Mouse (Mus musculus): ENCODE data around the gene Dus2.

The Dus2 gene

DNA sequence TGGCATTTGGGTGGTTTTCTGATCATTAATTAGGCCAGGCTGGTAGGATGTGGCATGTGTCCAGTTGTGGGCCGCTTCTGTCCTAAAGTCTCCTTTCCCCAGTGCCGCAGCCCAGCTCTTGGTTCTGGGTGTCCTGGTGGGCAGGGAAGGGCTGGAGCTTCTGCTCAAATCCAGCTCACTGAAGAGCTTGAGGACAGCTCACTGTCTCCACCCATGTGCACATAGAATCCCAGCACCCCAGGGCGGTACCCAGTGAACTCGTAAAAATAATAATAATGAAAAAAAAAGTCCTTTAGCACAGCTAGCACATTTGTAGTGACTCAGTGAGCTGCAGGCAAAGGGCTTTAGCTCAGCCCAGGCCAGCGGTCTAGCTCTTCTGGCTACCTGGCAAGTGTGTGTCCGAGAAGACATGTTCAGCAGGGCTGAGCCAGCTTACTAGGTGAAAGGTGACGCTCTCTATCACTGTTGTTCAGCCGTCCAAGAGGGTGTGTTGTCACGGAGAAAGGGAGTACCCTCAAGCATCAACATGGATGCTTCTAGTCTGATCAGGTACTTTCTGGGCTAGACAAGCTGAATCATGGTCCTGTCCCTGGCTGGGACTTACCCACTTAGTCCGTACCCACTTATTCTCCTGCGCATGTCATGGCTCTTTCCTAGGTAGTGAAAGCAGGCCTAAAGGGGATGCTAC is 55.9 kb downstream of the Dus2 start:
- no peak for DNase-seq (ENCODE audit: low spot score)

DNA sequence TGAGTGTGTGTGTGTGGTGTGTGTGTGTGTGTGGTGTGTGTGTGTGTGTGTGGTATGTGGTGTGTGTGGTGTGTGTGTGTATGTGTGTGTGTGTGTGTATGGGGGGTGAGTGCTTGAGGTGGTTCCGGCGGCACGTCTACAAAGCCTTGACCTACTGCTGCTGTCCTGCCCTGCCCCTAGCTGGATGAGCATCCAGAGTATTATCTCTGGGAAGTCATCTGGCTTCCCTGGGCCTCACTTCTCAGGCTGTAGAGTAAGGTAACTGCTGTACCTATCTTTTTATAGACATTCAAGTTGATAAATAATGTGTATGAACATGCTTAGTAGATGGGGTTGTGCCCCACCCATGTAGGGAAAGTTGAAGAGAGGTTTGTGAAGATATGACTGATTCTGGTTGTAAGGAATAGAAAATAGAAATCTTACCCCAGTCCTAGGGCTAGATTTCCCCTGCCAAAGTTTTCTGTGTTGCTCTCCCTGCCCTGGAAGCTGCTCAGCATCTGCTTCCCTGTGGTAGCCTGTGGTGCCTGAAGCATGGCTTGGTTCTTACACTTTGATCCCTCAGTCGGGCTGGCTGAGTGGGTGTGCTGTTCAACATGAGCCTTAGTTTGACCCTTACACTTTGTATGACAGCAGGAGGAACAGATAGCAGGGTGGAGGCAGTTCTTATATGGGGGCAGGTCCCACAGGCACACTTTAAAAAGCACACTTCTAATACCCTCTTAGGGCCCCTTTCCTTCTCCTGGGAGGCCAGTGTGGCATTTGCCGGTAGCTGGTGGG is 56.9 kb downstream of the Dus2 start:
- no peak for DNase-seq (ENCODE audit: low spot score)

DNA sequence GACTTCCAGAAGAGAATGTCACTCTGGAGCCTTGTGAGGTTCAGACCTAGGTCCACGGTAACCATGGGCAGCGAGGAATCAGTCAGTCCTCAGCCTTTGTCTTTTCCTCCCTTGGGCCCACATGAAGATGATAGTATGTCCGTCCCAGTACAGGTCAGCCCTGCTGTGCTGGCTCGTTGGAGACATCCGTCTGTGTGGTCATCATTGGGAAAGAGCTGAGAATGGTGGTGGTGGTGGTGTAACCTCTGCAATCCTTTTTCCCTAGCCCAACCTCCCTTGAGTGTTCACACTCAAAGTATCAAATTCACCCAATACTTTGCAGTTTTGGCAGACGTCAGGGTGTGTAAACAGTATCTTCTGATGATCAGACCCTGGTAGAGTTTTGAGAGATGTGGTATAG is 58.7 kb downstream of the Dus2 start:
- no peak for DNase-seq (ENCODE audit: low spot score)

DNA sequence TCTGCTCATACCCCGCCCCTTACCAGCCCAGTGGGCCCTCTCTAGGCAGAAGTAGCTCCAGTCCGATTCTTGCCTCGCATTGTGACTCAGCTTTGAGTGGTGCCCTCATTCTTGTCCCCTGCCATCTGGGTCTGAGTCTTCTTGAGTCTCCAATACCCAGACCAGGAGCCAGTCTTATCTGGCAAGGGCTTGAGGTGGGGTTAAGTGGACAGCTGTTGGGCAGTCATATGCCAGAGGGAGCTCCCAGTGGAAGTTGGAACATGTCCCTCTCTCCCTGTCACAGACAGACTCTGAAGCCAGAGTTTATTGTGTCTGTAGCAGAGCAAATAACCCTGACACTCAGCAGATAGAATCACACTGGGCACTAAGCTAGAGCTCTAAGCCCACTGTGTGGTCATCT is 59.9 kb downstream of the Dus2 start:
- DNase-seq (ENCODE audit: low spot score): no peak

DNA sequence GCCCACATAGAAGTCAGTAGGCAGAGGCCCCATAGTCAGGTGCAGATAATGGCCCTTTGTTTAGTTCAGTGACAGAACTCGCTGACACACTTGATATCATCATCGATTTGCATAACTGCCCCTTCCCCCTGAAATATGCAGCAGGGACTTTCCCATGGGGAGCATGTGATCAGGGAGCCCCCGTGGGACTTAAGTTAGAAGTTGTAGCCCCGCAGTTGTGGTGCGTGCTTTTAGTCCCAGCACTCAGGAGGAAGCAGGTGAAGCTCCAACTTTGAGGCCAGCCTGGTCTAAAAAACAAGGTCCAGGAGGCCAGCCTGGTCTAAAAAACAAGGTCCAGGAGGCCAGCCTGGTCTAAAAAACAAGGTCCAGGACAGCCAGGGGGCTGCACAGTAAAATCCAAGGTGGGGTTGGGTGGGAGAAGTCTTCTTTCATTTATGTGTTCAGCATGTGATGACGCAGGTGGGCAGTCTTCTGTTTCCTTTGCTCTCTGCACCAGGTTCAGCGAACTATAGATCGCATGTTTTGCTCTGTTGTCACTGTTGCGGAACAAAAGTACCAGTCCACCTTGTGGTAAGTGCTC is 61.5 kb downstream of the Dus2 start:
- DNase-seq (ENCODE audit: low spot score): no peak

DNA sequence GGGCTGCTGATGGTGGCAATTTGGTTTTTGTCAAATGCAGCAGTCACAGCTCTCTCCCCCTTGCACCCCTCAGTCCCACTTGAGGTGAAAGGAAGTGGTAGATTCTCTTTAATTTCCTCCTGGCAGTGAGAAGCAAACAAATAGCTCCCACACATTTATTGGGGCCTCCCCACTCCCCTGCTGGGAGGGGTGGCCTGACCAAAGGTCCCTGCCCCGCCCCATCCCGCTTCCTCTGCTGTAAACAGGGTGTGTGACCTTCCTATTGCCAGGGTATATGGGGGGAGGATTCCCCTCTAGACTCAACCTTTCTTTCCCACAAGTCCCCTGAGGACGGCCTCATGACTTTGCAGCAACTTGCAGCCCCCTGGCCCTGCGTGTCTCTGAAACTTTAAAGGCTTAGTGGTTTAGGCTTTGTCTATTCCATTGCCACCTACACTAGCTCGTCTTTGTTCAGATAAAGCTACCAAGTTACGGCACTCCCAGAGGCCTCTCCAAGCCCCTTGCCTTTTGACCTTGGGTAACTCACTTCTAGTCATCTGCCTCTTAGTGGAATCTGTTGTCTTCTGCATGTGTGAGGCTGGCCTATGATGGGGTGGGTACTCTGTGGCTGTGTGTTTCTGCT is 63.2 kb downstream of the Dus2 start:
- DNase-seq (ENCODE audit: low spot score): no peak

DNA sequence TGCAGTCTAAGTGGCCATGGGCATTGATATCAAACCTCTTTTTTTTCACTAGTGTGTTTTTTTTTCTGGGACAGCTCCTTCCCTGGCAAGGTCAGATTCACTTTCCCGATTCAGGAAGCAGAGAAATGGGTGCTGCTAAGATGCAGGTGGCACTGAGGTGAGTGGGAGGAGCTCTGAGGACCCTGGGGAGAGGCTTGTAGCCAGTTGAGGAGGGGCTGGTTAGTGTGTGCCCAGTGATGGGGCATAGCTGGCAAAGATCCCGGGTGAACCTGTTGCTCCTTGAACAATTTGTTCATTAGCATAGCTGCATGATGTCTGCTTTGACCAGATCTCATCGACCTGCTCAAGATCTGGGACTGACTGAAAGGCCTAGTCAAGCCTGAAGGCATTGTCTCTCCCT is 63.9 kb downstream of the Dus2 start:
- no peak for DNase-seq (ENCODE audit: low spot score)

DNA sequence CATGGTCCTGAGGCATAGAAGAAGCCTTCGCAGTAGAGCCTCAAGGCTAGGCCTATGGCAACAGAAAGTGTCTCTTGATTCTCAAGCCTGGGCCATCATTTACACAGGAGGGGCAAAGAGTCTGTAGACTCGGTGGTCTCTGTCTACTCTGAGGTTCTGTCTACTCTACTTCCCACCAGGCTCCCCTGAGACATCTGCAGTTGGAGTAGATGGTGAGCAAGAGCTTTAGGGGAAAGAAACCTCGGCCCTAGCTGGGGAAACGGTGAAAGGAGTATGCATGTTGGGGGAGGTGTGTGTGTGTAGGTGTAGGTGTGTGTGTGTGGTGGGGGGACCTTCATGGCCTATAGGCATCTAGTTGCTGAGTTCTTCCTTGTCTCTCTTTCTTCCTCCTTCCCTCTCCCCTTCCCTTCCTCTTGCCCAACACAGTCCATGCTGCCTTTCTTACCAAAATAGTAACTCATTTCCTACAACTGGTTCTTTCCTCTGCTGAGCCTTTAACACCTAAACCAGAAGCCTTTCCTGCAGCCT is 65.4 kb downstream of the Dus2 start:
- DNase-seq (ENCODE audit: low spot score): no peak

DNA sequence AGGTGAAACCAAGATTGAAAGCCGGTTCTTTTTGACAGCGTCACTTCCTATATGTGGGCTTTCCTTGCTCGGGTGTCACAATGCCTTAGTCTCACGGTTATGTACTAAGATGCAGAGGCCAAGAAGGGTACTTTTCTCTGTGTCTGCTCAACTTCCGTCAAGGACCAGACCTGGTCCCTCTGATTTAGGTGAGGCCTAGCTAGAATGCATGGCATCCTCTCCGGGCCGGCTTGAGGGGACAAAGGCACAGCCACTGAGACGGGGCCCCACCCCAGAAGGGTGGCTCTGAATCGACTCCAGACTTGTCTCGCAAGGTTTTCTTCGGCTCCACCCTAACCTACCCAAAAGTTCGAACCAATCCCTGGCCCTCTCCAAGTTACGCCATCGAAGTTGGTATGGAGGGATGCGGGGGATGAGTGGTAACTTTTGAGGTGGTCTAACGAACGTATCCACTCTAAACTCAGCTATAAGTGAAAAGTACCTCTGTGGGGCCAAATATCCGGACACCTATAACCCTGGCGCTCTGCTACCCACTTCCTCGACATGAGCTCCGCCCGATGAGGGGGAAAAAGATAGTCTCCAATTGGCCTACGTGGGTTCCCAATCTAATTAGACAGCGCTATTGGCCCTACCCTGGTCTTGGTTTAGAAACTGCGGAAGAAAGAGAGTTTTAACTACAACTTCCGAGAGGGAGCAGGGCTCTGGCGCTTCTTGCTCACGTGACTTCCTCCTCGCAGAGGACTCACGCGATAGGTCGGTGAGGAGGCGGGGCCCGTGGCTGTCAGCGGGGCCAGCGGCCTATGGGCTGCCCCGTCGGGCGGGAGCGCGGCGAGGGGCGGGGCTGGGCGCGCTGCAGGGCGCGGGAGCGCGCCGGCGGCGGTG is 67.8 kb downstream of the Dus2 start, which contains the start of gene Nfatc3:
Nfatc3 (plus strand) TSS at position 110 of the 882 bp plus-strand sequence.
- peak; percentile 98 for DNase-seq (ENCODE audit: low spot score)

DNA sequence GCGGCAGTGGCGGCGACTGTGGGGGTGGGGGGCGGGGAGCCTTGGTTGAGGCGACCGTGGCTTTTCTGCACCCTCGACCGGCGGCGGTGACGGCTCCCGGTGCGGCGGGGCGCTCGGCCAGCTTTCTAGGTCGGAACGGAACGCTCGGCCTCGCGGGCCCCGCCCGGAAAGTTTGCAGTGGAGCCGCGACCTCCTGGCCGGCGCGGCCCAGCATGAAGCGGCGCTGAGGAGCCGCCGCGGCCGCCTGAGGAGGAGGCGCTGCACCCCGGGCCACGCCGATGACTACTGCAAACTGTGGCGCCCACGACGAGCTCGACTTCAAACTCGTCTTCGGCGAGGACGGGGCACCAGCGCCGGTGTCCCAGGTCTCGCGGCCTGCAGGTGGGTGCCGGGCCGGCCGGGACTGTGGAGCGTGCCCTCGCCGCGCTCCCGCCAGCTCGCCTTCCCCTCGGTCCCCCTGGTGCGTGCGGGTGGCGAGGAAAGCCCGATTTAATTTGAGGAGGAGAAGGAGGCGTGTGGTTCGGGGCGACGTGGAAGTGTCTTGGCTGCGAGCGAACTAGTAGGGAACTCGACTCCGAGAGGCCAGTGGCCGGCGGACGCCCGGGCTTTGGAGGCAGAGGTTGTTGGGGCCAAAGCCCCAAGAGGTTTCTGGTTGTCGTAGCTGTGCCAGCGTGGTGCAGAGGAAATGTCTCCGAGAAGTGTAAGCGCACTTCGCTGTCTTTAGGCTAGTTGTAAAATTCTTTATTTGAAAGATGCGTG is 68.7 kb downstream of the Dus2 start:
- DNase-seq (ENCODE audit: low spot score): peak; percentile 58

DNA sequence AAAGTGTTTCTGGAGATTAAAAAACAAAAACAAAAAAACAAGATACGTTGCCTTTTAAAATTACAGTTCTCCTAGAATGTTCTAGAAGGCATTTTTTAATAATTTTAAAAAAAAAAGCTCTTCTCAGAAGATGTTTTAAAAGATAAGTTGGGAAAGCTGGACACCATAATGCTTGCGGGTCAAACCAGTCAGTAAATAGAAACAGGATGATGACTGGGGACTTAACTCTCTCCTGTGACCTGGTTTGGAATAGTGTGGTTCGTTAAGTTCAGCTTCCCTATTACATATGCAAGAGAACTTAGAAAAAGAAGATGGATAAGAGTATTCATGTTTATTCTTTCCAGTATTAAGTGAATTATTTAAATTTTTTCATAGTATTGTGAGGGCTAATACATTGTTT is 69.4 kb downstream of the Dus2 start:
- DNase-seq (ENCODE audit: low spot score): no peak

DNA sequence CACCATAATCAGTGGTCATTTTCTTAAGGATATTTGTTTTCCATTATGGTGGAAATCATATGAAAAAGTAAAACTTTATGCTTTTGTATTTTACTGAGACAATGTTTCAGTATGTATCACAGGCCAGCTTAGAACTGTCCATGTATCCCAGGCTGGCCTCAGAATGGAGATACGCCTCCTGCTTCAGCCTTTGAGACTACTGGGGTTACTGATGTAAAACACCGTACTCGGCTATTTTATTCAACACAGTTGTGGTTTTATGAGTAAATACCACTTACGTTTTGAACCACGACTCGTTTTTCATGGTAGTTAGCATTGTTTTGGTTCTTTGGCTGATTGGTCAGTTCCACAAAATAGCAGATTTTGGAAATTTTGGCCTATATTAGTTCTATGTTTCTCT is 70.5 kb downstream of the Dus2 start:
- DNase-seq (ENCODE audit: low spot score): no peak

DNA sequence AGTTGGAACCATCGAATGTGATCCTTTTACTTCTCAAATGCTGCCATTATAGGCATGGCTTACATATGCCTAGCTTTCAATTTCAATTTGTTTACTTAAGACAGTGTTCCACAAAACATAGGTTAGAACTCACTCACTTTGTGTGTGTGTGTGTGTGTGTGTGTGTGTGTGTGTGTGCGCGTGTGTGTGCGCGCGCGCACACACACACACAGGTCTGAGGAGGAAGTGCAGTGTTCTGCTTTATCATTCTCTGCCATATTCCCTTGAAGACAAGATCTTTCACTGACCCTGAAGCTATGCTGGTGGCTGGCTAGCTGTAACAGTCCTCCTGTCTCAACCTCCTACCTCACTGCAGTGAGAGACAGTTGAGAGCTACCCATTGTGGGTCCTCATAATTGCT is 71.9 kb downstream of the Dus2 start:
- no peak for DNase-seq (ENCODE audit: low spot score)

DNA sequence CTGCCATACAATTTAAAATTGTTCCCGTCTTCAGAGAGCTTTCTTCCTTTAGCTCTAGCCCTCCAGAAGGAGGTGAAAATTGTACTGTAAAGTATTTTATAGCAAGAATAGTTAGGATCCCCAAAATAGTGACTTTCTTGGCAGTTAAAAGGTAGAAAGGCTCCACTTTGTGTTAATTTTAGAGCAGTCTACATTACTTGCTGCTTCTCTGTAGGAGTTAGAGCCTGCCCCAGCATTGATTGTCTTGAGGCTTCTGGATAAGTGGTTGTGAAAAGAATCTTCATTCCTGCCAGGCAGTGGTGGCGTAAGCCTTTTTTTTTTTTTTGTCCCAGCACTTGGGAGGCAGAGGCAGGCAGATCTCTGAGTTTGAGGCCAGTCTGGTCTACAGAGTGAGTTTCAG is 75.6 kb downstream of the Dus2 start:
- no peak for DNase-seq (ENCODE audit: low spot score)

DNA sequence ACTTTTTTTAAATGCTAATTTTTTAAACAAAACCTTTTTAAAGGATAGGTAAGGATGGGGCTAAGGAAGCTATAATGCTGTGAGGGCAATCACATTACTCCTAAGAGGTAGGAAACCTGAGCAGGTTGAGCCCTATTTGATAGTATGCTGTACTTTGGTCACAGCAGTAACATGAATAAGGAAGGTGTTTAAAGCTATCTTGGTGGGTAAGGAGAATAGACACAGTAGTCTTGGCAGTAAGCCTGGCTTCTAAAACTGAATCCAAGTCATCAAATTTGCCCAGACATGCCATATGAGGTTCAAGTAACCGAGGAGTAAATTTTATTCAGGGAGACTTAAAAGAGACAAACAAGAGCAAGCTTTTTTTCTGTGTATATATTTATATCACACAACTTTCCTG is 78.4 kb downstream of the Dus2 start:
- no peak for DNase-seq (ENCODE audit: low spot score)

DNA sequence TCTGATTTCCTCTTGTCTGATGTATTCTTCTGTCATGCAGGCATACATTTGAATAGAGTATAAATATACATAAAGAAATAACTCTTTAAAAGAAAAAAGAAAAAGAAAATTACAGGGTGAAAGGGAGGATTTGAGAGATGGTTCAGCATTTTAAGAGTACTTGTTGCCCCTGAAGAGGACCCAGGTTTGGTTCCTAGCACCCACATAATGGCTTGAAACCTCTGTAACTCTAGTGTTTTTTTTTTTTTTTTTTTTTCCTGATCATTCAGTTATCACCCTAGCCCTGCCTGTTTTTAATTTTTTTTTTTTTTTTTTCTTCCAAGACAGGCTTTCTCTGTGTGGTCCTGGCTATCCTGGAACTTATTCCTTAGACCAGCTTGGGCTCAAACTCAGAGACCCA is 81.0 kb downstream of the Dus2 start:
- DNase-seq (ENCODE audit: low spot score): no peak

DNA sequence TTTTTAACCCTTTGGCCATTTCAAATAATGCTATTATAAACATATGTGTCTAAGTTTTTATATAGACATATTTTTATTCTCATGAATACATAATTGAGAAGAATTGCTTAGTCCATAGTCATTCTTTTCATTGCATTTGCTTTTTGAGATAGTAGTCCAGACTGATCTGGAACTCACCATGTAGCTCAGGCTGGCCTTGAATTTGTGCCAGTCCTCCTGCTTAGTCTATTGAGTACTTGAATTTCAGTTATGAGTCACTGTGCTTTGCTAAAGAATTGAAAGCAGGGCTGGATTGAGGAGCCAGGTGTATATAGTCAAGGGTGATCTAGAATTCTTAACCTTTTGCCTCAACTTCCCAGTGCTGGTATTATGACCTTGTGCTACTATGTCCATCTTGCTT is 83.1 kb downstream of the Dus2 start:
- DNase-seq (ENCODE audit: low spot score): no peak

DNA sequence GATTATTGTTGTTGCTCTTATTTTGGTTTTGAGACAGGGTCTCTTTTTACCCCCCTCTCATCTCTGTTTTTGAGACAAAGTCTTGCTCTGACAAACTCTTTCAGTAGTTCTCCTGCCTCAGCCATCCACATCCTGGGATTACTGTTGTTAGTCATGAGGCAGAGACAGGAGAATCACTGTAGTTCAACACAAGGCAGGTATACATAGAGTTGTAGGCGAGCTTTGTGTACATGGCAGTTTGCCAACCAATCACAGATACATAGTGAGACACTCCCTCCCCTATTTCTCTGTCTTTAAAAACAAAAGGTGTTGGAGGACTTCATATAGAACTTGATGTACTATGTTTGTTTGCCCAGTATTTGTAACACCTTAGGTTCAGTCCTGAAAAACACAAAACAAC is 83.5 kb downstream of the Dus2 start:
- DNase-seq (ENCODE audit: low spot score): no peak

DNA sequence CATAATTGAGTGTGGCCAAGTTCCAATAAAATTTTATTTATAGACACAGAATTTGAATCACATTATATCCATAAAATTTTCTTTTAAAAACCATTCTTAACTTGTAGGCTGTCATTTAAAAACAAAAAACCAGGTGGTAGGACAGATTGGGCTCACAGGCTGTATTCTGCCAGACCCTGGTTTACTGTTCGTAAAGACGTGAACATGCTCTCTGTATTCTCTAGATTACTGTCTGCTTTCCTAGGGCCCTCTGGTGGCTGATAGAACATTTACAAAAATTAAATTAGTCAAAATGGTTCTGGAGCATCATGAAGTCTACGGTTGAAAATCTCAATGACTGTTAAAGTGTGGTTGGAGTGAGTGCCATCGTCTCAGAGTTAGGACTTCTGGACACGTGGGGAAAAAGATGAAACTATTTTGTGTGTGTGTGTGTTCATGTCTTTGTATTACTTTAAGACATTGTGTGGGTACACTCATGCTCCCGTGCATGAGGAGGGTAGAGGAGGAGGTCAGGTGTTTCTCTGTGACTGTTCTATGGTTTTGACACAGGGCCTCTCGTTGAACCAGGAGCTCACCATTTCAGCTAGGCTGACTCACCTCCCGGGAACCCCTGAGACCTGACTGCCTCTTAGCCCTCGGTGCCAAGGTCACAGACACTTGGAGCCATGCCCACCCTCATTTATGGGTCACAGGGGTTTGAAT is 84.2 kb downstream of the Dus2 start:
- DNase-seq (ENCODE audit: low spot score): no peak

DNA sequence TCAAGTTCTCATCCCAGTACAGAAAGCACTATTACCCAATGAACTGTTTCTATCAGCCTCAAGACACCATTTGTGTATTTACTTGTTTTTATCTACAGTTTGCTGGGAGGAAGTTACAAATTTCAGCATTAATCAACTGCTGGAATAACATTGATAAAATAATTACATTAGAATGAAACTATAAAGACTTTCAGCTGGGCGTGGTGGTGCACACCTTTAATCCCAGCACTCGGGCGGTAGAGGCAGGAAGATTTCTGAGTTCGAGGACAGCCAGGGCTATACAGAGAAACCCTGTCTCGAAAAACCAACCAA is 84.7 kb downstream of the Dus2 start:
- DNase-seq (ENCODE audit: low spot score): no peak

DNA sequence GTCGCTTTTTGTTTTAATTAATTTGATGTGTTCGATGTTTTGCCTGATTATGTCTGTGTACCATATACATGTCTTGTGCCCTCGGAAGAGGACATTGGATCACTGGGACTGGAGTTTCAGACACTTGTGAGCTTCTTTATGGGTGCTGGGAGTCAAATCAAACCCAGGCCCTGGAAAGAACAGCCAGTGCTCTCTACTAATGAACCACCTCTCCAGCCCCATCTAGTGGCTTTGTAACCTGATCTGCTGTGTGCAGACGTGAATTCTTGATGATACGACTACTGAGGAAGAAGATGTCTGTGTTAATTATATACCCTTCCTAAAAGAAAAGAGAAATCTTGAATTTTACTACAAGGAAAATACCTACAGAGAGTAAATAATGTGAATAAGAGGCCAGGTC is 85.5 kb downstream of the Dus2 start:
- DNase-seq (ENCODE audit: low spot score): peak; percentile 36
